Mouse (Mus musculus) heart, adult 8-10 months (tissue): ENCODE measurements at regions not wholly inside any gene's neighbourhood (a gene's known extent, or its start where the extent isn't known, plus 50 kb on each side); places are given as distances from the start of the nearest gene placed in this dataset.

Experiments
- DNase-seq: peaks from one replicate; pipeline ENCODE4 v3.0.0; 2022; ENCODE audit warnings: low spot score

DNA sequence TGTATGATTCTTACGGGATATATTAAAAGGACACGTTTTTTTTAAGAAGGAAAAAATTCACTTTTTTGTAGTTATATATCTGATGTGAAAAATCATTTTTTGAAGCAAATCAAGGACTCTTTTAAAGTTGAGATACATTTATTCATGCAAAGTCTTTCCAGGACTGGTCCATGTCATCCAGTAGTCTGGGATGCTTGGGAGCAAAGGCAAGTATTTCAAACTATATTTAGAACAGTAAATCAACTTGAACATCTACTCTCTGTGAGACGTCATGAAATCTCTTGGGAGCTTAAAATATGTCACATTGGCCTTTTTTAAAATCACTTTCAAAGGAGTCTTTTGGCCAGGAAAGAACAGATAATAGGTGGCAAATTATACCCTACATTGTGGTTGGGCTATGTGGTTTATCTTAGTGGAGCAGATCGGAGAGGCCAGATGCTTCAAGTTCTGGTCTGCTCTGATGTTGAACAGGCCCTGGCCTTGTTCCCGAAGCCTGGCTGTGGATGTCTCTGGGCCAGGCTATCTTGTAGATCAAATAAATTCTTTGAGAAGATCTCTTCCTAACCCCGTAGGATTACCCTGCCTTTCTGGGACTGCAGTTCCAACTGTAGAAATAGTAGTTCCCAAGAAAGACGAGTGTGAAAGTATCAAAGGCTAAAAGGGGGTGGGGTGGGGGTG, 936.8 kb upstream of the Lcorl start:
- no peak for DNase-seq

DNA sequence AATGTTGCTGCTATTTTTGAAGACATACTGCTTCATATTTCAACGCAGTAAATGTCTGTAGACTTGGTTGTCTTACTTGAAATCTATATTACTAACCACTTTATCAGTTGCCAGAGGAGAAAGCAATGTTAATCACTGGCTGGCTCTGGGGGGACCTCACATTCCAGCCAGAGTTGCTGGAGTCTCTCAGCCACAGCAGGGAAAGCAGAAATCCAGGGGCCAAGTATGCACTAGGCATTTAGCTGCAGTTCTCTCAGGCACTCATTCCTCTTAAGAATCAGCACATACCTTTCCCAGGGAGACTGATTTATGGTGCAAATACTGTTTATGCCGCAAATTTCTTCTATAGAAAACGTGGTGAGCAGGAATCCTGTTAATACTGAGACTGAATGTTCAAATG, 933.6 kb upstream of the Lcorl start:
- no peak for DNase-seq

DNA sequence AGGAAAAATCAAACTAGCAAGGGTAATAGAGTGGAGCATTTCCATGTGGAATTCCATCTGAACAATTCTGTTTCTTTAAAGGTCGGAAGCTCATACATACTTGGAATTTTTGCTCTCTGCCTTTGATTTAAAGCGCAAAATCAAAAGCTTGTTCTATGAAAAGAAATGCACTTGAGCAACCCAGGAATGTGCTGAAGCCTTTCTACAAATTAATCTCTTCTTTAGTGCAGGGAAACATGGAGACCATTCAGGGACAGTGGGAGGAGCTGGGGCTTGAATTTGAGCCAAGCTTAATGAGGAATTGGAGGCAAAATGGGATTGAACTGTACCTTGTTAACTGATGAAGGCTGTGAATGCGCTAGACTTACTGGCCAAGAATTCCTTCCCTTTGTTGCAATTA, 933.1 kb upstream of the Lcorl start:
- no peak for DNase-seq

DNA sequence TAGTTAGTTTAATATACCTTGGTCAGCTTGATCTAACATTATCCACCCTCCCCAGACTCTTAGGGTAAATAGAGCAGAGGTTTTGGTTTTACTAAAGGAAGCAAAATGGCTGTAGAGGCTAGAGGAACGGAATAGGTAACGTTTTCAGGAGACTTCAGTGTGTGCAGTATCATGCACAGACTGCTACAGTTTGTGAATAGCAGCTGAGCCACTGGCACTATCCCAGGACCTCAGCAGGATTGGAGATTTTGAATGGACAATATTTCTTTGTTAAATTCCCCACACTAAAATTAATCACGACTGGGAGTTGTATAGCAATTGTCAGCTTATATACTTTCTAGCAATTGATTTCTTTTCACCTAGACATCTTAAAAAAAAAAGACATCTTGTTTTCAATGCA, 929.7 kb upstream of the Lcorl start:
- no peak for DNase-seq

DNA sequence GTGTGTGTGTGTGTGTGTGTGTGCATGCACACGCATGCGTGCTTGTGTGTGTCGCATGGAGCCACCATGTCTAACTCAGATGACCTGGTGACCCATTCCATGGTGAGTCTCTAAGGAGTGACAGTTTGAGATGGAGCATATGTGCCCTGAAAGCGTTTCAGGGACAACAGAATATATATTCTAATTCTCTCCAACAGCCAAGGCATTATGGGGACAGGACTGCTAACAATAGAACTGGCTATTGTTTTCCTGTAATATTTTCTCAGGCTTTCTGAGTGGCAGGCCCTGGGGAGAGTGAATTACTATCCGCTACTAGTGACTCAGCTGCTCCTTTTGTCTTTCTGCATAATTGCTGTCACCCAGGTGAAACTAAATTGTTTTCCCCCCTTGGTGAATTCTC, 898.7 kb upstream of the Lcorl start:
- no peak for DNase-seq

DNA sequence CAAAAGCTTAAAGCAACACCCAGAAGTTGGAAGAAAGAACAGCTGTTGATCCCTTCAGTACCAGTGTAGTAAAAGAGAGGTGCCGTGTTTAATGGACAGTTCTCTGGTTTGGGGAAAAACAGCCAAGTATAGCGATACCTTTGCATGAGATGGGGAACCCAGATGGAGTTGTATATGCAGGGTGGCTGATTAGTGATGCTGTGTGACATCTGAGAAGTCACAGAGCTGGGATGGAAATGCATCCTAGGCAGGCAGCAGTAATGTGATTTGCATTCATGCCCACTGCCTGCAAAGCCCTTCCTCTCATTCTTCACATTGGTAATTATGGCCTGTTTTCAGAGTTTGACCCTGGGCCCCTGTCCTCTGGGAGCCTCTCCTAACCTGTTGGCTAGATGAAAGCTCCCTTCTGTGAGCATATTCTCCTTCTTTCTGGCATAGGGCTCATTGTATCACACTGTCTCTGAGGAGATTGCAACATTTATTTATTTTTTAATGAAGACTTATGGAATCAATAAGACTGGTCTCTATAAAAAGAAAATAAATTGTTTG, 882.7 kb upstream of the Lcorl start:
- no peak for DNase-seq

DNA sequence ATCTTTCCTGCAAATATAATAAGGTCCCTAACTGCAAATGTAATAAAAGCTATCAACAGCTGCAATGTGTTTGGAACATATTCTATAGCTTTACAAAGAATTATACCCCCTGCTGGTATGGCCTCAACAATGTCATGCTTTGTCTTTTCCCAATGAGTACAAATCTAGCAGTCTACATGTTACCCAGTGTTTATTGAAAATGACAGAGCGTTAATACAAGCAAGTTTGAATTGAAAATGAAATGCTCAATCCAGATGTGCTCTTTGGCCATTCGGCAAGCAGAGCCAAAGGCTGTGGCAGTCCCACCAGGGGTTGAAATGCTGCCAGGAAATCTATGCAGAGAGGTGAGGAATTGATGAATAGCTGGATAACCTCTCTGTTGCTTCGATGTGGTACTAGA, 875.1 kb upstream of the Lcorl start:
- no peak for DNase-seq

DNA sequence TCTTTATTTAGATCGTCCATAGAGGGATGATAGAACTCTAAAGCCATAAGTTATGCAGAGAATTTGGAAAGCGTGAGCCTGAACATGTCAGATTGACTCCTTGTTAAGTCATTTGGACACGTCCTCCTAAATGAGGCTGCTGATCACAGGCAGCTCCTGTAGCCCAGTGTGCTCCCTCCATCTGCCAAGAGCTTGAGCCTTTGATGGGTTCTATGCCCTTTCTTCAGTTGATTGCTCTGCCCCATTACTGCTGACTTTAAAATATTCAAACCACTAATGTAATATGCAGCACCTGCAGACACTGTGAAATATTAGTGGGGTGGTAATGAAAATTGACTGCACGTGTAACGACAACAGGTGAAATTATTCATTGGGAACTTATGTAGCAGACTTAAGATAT, 874.6 kb upstream of the Lcorl start:
- DNase-seq = no peak

DNA sequence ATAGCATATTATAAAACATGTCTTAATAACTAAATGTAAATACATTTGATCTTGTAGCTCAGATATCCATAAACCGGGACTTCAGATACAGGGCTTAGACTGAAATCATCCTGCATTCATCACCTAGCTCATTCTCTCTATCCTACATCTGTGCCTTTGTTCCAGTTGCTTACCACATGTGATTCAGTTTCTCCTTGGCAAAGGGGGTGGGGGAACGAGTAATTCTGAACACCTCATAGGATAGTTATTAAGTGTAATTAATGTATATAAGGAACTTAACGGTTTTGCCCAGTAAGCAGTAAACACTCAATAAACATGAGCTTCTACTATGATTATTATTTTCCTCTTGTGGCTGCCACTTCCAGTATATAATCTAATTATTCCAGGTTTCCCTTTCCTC, 873.9 kb upstream of the Lcorl start:
- DNase-seq = no peak

DNA sequence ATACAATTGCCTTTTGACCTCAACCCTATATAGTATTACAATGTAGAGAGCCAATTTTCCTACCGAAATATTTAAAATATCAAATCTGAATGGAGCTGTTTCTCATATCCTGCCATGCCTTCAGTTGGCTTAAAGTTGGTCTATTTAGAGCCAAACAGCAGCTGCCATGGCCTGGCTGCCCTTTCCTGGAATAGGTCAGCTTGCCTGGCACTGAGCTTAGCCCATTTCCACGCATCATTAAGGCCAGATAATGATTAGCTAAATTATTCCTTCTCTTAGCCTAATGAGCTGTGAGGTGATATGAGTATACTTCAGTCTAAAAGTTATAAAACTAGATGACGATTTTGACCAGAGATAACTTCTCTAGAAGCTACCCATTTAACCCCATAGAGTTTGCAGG, 852.2 kb upstream of the Lcorl start:
- DNase-seq = no peak

DNA sequence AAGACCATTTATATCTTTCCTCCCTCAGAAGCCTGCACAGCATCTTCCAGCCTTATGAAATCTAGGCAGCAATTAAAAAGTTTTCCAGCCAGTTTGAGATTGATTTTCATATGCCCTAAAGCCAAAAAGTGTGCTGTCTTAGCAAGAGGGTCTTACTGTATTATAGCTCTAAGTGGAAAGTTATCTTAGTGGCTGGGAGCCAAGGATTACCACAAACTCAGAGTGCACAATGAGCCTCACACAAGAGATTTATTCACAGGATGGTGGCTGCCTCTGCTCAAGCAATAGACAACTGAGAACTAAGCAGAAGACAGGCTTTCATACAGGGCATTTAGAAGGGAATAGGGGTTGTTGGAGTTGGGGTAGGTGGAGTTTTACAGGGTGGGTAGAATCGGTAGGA, 850.4 kb upstream of the Lcorl start:
- no peak for DNase-seq

DNA sequence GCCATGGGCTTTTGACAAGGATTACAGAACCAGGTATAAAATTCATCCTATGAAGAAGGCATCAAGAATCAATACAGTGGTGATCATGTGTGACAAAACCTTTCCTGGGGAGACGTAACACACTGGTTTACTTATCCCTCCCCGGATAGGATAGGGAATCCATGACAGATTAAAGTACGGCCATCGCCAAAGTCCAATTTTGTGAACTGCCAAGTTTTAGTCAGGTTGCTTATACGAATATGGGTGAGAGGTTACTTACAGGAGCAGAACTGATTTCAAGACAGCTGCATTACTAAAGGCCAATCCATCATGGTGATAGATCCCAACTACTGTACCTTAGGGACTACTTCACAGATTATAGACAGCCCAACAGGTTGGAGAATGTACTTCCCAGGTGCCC, 849.6 kb upstream of the Lcorl start:
- no peak for DNase-seq

DNA sequence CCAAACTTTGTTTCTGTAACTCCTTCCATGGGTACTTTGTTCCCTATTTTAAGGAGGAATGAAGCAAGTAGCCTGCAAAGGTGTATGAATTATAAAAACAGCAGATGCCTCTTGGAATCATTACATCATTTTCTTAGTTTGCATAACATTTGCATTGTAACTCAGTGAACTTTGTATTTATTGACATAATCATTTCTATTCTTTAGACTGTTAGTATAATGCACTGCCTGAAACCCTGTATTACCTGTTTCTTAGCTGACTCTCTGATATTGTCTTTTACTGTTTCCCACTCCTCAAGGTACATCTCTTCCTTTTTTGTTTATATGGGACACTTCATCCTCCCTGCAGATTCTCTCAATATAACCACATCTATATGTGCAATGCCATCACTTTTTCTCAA, 820.6 kb upstream of the Lcorl start:
- DNase-seq = no peak

DNA sequence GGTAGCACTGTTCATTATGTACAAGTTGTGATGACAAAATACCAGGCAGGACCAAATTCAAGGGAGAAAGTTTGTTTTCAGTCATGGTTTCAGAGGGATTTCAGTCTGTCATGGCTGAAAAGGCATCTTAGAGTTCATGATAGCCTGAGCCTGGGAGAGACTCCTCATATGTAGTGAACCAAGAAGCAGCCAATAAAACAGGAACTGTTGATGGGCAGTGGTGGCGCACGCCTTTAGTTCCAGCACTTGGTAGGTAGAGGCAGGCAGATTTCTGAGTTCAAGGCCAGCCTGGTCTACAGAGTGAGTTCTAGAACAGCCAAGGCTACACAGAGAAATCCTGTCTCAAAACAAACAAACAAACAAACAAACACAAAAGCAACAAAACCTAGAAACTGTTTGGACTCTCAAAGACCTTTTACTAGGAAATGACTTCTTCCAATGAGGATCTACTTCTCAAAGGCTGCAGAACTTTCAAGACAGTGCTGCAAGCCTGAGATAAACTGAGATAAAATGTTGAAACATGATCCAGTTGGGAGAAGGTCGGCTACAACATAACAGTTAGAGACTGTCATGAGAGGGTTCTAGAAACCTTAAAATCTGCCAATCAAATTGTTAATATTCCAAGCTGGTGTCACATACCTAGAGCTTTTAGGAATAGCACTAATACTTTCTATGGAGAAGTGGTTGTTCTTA, 817.5 kb upstream of the Lcorl start:
- DNase-seq = no peak

DNA sequence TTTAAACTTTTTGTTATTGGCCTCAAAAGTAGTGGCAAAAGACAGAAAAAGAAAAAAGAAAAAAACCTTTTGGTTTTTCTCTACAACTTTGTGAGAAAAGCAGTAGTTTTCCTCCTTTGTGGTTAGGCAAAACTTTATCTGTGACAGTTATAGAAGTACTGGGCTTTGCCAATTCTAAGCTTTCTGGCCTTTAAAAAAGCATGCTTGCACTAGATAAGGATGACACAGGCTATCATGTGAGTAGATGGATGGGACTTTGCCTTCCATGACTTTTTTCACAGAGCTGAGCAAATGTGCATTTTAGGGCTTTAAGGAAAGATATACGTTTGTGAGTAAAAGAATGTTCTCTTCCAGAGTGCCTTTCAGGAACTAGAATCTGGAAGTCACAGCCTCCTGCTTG, 816.0 kb upstream of the Lcorl start:
- DNase-seq = no peak

DNA sequence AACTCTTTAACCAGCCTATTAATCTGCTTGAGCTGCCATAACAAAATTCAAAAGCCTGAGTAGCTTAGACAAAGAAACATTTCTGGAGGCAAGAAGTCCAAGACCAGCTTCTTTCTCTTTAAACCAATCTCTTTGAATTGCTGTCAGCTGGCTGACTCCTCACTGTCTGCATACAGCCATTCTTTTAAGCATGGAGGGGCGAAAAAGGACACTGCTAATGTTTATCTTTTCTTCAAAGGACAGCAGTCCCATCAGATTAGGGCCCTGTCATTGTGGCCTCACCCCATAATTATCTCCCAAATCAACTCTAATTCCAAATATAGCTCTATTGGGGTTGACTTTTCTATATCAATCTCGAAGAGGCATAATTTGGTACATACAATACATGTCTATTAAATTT, 813.1 kb upstream of the Lcorl start:
- DNase-seq = no peak

DNA sequence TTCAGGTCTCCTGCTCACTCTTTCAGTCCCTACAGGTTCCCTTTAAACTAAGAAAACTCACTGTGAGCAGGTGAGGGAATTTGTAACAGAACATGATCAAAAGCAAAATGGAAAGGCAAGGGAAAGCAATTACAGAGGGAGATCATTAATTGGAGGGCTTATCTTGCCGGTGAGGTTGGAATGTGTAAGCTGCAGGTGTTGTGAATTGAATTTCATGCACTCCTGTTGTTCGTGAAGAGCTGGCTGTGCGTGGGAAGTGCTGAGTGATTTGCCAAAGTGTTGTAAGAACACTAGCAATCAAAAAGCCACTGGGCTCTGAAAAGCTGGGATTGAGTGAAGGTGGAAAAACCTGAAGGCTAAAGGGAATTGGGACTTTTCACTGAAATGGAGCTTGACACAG, 808.8 kb upstream of the Lcorl start:
- DNase-seq = no peak

DNA sequence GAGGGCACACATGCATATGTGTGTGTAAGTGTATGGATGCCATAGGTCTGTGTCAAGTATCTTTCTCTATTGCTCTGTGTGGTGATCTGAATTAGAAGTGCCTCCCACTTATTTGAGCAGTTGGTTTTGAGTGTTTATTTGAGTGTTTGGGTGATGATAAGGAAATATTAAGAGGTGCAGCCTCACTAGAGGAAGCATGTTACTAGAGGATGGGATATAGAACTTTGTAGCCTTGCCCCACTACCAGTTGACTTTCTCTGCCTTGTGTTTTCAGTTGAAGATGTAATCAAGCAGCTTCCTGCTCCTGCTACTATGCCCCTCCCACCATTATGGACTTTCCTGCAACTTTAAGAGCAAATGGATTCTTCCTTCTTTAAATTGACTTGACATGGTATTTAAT, 799.6 kb upstream of the Lcorl start:
- DNase-seq = no peak

DNA sequence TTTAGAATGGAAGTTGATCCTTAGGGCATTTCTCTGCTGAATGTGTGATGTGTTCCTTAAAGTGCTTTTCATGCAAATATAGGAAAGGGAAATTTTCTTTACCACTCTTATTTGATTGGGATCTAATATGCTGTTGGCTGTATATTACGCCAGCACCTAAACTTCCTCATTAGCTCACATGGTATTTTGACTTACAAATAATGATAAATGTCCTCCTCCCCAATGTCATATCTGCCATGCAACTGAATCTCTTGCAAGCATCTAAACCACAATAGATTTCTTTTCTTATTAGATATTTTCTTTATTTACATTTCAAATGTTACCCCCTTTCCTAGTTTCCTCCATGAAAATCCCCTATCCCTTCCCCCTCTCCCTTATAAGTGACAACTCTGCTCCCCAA, 796.8 kb upstream of the Lcorl start:
- DNase-seq = no peak

DNA sequence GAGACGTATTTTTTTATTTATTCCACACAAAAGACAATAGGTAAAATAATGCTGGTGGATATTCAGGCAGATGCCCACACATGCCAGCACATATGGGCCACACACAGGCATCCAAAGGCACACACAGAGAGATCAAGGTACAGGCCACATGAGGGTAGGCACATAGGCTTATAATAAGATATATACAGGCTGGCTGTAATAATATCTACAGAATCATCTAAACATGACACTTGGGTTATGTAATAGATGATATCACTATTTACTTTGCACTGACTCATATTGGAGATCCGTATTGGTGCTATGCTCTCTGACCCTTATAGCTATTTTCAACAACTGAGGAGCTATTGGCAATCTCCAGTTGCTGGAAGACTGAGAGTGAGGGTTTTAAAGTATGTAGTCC, 785.6 kb upstream of the Lcorl start:
- DNase-seq = no peak

DNA sequence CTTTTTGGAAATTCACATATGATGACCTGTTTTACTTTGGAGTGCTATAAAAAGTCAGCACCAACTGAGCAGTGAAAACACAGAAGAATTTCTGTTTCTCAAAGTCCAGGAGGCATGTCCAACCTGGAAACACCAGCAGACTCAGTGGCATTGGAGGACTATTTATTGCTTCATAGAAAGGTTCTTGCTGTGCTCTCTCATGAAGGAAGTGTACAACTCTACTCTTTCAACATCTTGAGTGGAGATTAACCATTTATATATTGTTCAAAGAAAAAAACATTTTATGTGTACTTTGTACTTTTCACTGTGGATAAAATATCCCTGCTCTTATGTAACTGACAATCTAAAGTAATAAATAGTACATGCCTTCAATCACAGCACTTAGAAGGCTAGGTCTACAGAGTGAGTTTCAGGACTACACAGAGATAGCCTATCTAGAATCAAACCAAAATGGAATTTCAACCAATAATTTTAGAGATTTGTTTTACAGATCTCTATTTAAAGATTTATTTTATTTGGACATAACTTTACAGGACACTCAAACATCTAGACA, 777.8 kb upstream of the Lcorl start:
- DNase-seq = no peak
